Mouse (Mus musculus): Measurements from ENCODE around the gene Spin2f. TPM values are rescaled to one million over a fixed set of nuclear protein-coding genes. Genes with fewer than 3 reads are reported as not detected.
"Not testable (repeated sequence)": the region's sequence is repeated elsewhere in the genome, so short reads cannot be mapped to it uniquely, and the experiment has no call there.

The Spin2f gene
- polyA plus RNA-seq (2014; fragmentation: Nextera tagmentation; extraction: Ambion mirVana) = not detected in 2 replicates

DNA sequence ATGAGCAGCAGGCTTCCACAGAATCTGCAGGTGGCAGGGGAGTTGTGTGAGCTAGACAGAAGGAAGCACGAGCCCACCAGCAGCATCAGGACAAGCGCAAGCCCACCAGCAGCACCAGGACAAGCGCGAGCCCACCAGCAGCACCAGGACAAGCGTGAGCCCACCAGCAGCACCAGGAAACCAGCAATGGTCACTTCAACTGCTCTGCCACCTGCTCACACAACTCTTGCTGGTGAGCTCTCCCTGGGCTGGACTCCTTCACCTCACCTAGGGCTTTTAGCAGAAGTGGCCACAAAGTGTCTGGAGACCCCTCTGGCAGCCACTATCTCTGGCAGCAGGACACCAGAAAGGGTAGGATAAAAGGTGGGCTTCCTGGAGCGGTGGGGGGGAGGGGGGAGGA, at the start of gene Spin2f:
TSS of gene Spin2f (plus strand) at position 301 of the 400 bp plus-strand sequence.
- not testable (repeated sequence) for ATAC-seq (replicated peaks; ENCODE audit: low FRiP score); H3K27ac ChIP-seq (ENCODE audit: low read depth, low read length); H3K36me3 ChIP-seq (ENCODE audit: control insufficient read depth, insufficient read depth, low read length); H3K9ac ChIP-seq (ENCODE audit: low read depth, low read length); H3K27me3 ChIP-seq (replicated peaks; ENCODE audit: control insufficient read depth, insufficient read depth, low read length); H3K4me1 ChIP-seq (replicated peaks; ENCODE audit: control insufficient read depth, insufficient read depth, low read length); H3K4me3 ChIP-seq (ENCODE audit: low read depth, low read length); DNase-seq (ENCODE audit: low spot score); H3K9me3 ChIP-seq (ENCODE audit: control insufficient read depth, low read length); H3K4me2 ChIP-seq
- 43% methylated on average over 1 of the region's 6 CpGs for WGBS

- H3K36me3 ChIP-seq (ENCODE audit: control insufficient read depth, insufficient read depth, low read length); H3K4me1 ChIP-seq (replicated peaks; ENCODE audit: control insufficient read depth, insufficient read depth, low read length); H3K27me3 ChIP-seq (replicated peaks; ENCODE audit: control insufficient read depth, insufficient read depth, low read length); H3K27ac ChIP-seq (ENCODE audit: low read depth, low read length); H3K9me3 ChIP-seq (ENCODE audit: control insufficient read depth, low read length); DNase-seq (ENCODE audit: low spot score); H3K9ac ChIP-seq (ENCODE audit: low read depth, low read length); ATAC-seq (replicated peaks; ENCODE audit: low FRiP score); H3K4me2 ChIP-seq; H3K4me3 ChIP-seq (ENCODE audit: low read depth, low read length): not testable (repeated sequence)
- 81% methylated on average over 7 of the region's 7 CpGs for WGBS
Observed at GRCm38 (mm10) chrX:31212136-31212535, 41.6 kb upstream of the Spin2f start.

- H3K4me3 ChIP-seq (ENCODE audit: low read depth, low read length); DNase-seq (ENCODE audit: low spot score); H3K27ac ChIP-seq (ENCODE audit: low read depth, low read length); H3K27me3 ChIP-seq (replicated peaks; ENCODE audit: control insufficient read depth, insufficient read depth, low read length); H3K36me3 ChIP-seq (ENCODE audit: control insufficient read depth, insufficient read depth, low read length); H3K9ac ChIP-seq (ENCODE audit: low read depth, low read length); H3K4me2 ChIP-seq; H3K4me1 ChIP-seq (replicated peaks; ENCODE audit: control insufficient read depth, insufficient read depth, low read length); ATAC-seq (replicated peaks; ENCODE audit: low FRiP score): not testable (repeated sequence)
- 81% methylated on average over 9 of the region's 9 CpGs for WGBS
- peaks cover 11% of the 10 kb centered on the region for H3K9me3 ChIP-seq (ENCODE audit: control insufficient read depth, low read length)
Observed at GRCm38 (mm10) chrX:31223536-31223935, 30.2 kb upstream of the Spin2f start.

- not testable (repeated sequence) for ATAC-seq (replicated peaks; ENCODE audit: low FRiP score); H3K9ac ChIP-seq (ENCODE audit: low read depth, low read length); H3K4me2 ChIP-seq; DNase-seq (ENCODE audit: low spot score); H3K4me1 ChIP-seq (replicated peaks; ENCODE audit: control insufficient read depth, insufficient read depth, low read length); H3K9me3 ChIP-seq (ENCODE audit: control insufficient read depth, low read length); H3K4me3 ChIP-seq (ENCODE audit: low read depth, low read length); H3K36me3 ChIP-seq (ENCODE audit: control insufficient read depth, insufficient read depth, low read length); H3K27me3 ChIP-seq (replicated peaks; ENCODE audit: control insufficient read depth, insufficient read depth, low read length); H3K27ac ChIP-seq (ENCODE audit: low read depth, low read length)
- 63% methylated on average over 4 of the region's 4 CpGs for WGBS
Observed at GRCm38 (mm10) chrX:31235088-31235487, 18.6 kb upstream of the Spin2f start.

DNA sequence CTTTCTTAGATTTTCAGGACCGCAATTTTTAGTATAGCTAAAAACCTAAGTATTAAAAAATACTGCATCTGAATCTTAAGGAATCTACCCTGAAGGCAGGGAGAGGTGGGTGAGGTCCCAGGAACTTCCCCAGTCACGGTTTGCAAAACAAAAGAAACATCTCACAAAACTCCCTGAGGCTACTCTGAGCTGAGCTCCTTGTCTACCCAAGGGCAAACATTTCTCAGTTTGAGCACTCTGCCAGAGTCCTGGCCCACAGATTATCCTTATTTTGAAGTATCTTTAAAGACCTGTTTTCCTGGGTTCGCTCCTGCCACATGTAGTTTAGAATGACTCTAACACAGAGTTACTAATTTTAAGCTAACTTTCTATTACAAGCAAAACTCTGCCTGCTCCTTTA, 11.9 kb upstream of the Spin2f start:
- DNase-seq (ENCODE audit: low spot score); H3K4me1 ChIP-seq (replicated peaks; ENCODE audit: control insufficient read depth, insufficient read depth, low read length); H3K4me3 ChIP-seq (ENCODE audit: low read depth, low read length); H3K9ac ChIP-seq (ENCODE audit: low read depth, low read length); H3K9me3 ChIP-seq (ENCODE audit: control insufficient read depth, low read length); ATAC-seq (replicated peaks; ENCODE audit: low FRiP score); H3K27me3 ChIP-seq (replicated peaks; ENCODE audit: control insufficient read depth, insufficient read depth, low read length); H3K4me2 ChIP-seq; H3K27ac ChIP-seq (ENCODE audit: low read depth, low read length); H3K36me3 ChIP-seq (ENCODE audit: control insufficient read depth, insufficient read depth, low read length): not testable (repeated sequence)
- WGBS = 74% methylated on average over 3 of the region's 3 CpGs

Other genes with a start within 250 kb of the Spin2f start
- not detected in 2 replicates for gene Btbd35f29, start 136.2 kb upstream of the Spin2f start, polyA plus RNA-seq (2014; fragmentation: Nextera tagmentation; extraction: Ambion mirVana)
- gene Btbd35f26, start 82.6 kb downstream of the Spin2f start, polyA plus RNA-seq (2014; fragmentation: Nextera tagmentation; extraction: Ambion mirVana) = not detected in 2 replicates
- gene Btbd35f19, start 130.0 kb downstream of the Spin2f start, polyA plus RNA-seq (2014; fragmentation: Nextera tagmentation; extraction: Ambion mirVana) = not detected in 2 replicates

All from liver, embryonic 11.5 days (tissue).